Mouse (Mus musculus): ENCODE data around the gene Emc1.
A peak's percentile ranks its signal among the peaks of the same experiment; 100 is the strongest.

GRCm38 (mm10) chr4:139336822-139337483 is 15.4 kb upstream of the Emc1 start:
- TF ChIP-seq CTCF (IDR thresholded peaks at IDR 0.05; ENCODE audit: control insufficient read depth, insufficient read depth, insufficient replicate concordance, low read depth, low read length), result peak; percentile 91; the same call in 1 of the 2 replicates
- 0 out of 2 replicates have a peak, but pooled peaks have one; percentile 35 for TF ChIP-seq POLR2A (IDR thresholded peaks at IDR 0.05; ENCODE audit: control insufficient read depth, low read depth, low read length)
